Mouse (Mus musculus) hindbrain, embryonic 11.5 days (tissue): ENCODE measurements around the gene Nup62. TPM values are rescaled to one million over a fixed set of nuclear protein-coding genes. Genes with fewer than 3 reads are reported as not detected.

Experiments used
- ATAC-seq: fragments of 200-750 bp; cut with Nextera tagmentation; 2 replicates; pipeline ENCODE4 v1.8.0; 2017; ENCODE audit warnings: mild to moderate bottlenecking, moderate TSS enrichment, moderate library complexity; ENCODE audit not compliant: low FRiP score
- DNase-seq: peaks from one replicate; pipeline ENCODE4 v3.0.0-alpha.2; 2015; ENCODE audit warnings: low spot score
- H3K27ac ChIP-seq: fragments of 300-500 bp; sonication (generic); 2 replicates; pipeline ENCODE4 v1.5.1; 2014; ENCODE audit warnings: mild to moderate bottlenecking, low read depth, low read length
- H3K27me3 ChIP-seq: fragments of 300-500 bp; sonication (generic); 2 replicates; pipeline ENCODE4 v1.6.1; 2014; ENCODE audit warnings: mild to moderate bottlenecking, low read length, moderate library complexity, mixed read lengths; ENCODE audit not compliant: control insufficient read depth, insufficient read depth
- H3K36me3 ChIP-seq: fragments of 300-500 bp; sonication (generic); 2 replicates; pipeline ENCODE4 v1.6.1; 2014; ENCODE audit warnings: mild to moderate bottlenecking, low read length, moderate library complexity, mixed read lengths; ENCODE audit not compliant: control insufficient read depth, insufficient read depth
- H3K4me1 ChIP-seq: fragments of 300-500 bp; sonication (generic); replicated peaks from 2 replicates; pipeline ENCODE4 v1.6.1; 2014; ENCODE audit warnings: low read length, mixed read lengths; ENCODE audit not compliant: control insufficient read depth, insufficient read depth
- H3K4me2 ChIP-seq: fragments of 300-500 bp; sonication (generic); replicated peaks from 2 replicates; pipeline ENCODE4 v1.6.1; 2014; ENCODE audit warnings: mild to moderate bottlenecking, low read depth, low read length
- H3K4me3 ChIP-seq: fragments of 300-500 bp; sonication (generic); 2 replicates; pipeline ENCODE4 v1.5.1; 2014; ENCODE audit warnings: low read depth, low read length
- H3K9ac ChIP-seq: fragments of 300-500 bp; sonication (generic); 2 replicates; pipeline ENCODE4 v1.6.1; 2014; ENCODE audit warnings: low read depth, low read length
- H3K9me3 ChIP-seq: fragments of 300-500 bp; sonication (generic); 2 replicates; pipeline ENCODE4 v1.6.1; 2016; ENCODE audit warnings: low read length; ENCODE audit not compliant: control insufficient read depth
- WGBS: fragments of 180-500 bp; shearing (Covaris S2); extraction: QIAGEN DNeasy Blood & Tissue Kit; methylation state at CpG from one replicate; pipeline ENCODE4 v1.1.7; 2014; 5-methylcytosine and 5-hydroxymethylcytosine counted together
- polyA plus RNA-seq: library from polyadenylated mRNA; unstranded; fragments of >200 nt; fragmentation: Nextera tagmentation; extraction: Ambion mirVana; gene quantifications from 2 replicates; pipeline ENCODE4 v1.2.1, GENCODE M21; 2014

Nup62 gene
- polyA plus RNA-seq, 1 experiment from 2014 or later = 44.2 TPM

DNA sequence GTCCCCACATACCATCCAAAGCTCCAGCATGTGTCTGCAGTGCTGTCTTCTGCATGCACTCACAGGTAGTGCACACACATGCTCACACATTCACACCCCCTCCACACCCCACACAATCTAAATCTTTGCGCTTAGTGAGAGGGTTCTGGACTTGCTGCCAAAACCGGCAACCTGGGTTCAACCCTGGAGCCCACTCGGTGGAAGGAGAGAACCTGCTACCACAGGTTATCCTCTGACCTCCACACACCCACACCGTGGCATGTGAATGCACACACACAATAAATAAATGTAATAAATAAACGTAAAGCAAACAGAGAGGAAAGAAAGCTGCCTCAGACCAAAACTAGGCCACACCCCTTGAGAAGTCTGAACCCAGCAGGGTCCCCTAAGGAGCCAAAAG is 31.9 kb downstream of the Nup62 start:
- ATAC-seq = no peak
- no peak for DNase-seq
- Histone ChIP-seq H3K27me3 (no peaks in the 10 kb centered on the region), H3K27ac (no peak overlapping the region), H3K4me1 (no peaks in the 10 kb centered on the region; the same call in 1 of the 2 replicates), H3K9ac (no peak overlapping the region), H3K4me2 (peak overlapping the region; percentile 84), H3K4me3 (peak overlapping the region; percentile 83), H3K36me3 (peaks cover 11% of the 10 kb centered on the region), H3K9me3 (no peaks in the 10 kb centered on the region)
- 85% methylated on average over 5 of the region's 5 CpGs for WGBS

DNA sequence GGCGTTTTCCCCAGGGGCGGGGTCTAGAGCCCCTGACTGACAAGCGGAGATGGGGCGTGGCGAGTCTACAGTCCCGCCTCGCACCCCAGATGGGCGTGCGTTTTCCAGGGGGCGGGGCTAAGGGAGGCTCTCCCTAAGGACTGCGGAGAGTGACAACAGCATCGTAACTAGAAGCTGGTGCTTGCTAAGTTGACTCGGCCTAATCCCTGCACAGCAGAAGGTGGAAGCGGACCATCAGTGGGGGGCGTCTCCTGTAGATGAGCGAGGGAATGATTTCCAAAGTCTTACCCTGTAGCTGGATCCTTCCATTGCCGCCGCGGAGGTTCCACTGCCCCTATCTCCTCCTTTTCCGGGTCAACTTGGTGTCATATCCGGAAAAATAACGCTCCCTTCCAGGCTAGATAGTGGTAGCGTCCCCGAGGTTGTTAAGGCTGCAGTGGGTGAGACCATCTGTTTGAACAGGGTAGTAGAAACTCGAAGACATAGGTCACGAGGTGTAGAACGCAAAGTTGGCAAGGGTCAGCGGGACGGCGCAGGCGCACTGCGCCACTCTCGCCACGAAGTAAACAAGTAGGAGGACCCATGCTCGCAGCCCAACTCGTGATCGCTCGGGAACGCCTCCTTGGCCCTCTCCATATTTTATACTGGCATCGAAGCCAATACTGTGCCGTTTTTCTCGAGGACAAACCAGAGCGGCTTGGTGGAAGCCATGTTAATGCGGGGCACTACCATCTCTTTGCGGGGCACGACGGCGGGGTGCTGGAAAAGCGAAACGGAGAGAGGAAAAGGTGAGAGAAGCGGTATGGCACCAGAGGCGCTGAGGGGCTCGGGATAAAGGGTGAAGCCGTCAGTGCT is 32.9 kb downstream of the Nup62 start, which contains the start of the genes Akt1s1 and Tbc1d17:
Gene Akt1s1 (plus strand): TSS at position 431 of the 855 bp plus-strand sequence.
Gene Tbc1d17 (minus strand): TSS at position 519 of the 855 bp plus-strand sequence.
- Histone ChIP-seq H3K9me3 (no peaks in the 10 kb centered on the region), H3K4me1 (peaks cover 2% of the 10 kb centered on the region; the same call in 1 of the 2 replicates), H3K4me2 (peak within 1 kb of the TSS; percentile 84), H3K4me3 (peak within 1 kb of the TSS; percentile 83), H3K27me3 (no peaks in the 10 kb centered on the region), H3K9ac (peak within 1 kb of the TSS; percentile 76), H3K27ac (peak within 1 kb of the TSS; percentile 88), H3K36me3 (peaks cover 9% of the 10 kb centered on the region)
- DNase-seq (peak; percentile 96), ATAC-seq (peak; percentile 86)
- under 1% methylated on average over 54 of the region's 54 CpGs for WGBS

GRCm38 (mm10) chr7:44849416-44850111 is 33.7 kb downstream of the Nup62 start:
- Histone ChIP-seq H3K9me3 (no peaks in the 10 kb centered on the region), H3K27me3 (no peaks in the 10 kb centered on the region), H3K4me3 (peak overlapping the region; percentile 83), H3K27ac (peak overlapping the region; percentile 88), H3K4me1 (peaks cover 6% of the 10 kb centered on the region), H3K36me3 (peaks cover 4% of the 10 kb centered on the region; the same call in 1 of the 2 replicates), H3K4me2 (peak overlapping the region; percentile 84), H3K9ac (peak overlapping the region; percentile 76)
- peak; percentile 90 for DNase-seq
- peak; percentile 76 for ATAC-seq
- under 1% methylated on average over 40 of the region's 41 CpGs for WGBS

DNA sequence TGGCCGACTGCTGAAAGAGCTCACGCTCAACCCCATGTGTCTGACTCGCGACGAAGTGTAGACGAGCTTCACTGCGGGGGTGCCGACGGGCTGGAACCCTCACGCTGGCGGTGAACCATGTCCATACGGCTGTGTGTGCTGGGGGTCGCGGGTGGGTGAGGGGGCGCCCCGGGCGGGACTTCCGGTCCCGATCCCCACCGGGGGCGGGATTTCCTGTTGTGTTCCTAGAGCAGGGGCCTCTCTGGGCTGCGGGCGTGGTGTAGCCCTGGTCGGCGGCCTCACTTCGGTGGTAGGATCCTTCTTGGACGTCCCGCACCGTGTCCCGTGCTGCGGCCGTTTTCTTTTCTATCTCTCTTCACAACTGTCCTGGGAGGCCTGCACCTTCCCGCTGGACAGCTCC is 34.3 kb downstream of the Nup62 start:
- H3K4me3 ChIP-seq = peak overlapping the region; percentile 83
- peak overlapping the region; percentile 88 for H3K27ac ChIP-seq
- ATAC-seq (peak; percentile 54), DNase-seq (peak; percentile 86)
- WGBS = 1% methylated on average over 33 of the region's 33 CpGs
- peaks cover 4% of the 10 kb centered on the region; the same call in 1 of the 2 replicates for H3K36me3 ChIP-seq
- no peaks in the 10 kb centered on the region for H3K9me3 ChIP-seq
- peak overlapping the region; percentile 76 for H3K9ac ChIP-seq
- peak overlapping the region; percentile 84 for H3K4me2 ChIP-seq
- peaks cover 8% of the 10 kb centered on the region for H3K4me1 ChIP-seq
- H3K27me3 ChIP-seq = no peaks in the 10 kb centered on the region

DNA sequence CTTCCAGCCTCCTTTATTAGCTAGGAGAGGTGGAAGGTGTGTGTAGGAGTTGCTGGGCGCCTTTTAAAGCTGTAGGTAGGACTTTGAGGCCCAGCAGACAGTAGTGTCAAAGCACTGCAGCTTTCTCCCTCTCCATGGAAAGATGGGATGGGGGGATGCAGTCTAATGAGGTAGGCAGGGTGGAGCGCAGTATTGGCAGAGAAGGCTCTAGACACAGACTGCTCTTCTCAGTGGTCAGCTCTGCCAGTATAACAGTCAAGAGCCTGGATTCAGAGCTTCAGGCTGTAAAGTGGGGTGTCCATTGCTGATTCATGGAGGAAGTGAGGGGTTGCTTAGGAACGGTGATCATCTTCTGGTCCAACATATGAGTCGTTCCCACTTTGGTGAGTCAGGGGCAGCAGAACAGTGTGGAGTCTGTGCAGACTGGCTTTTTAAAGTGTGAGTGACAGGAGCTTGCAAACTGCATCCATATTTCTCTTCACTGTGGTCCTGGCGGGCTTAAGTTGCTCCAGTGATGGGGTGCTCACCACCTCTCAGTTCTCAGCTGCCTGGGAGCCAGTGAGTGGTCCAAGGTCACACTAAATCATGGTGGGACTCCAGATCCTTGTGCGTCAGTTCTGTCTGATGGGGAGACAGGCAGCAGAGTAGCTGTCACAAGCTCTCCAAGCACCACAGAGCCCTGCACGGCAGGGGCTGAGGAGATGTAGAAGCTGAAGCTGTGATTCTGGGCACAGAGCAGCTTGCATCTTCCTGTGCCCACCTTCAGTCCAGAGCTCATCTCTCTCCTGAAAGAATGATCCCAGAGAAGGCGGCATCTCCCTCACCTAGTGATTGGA is 35.1 kb downstream of the Nup62 start:
- Histone ChIP-seq H3K36me3 (no peaks in the 10 kb centered on the region; the same call in 1 of the 2 replicates), H3K4me1 (peaks cover 10% of the 10 kb centered on the region), H3K4me3 (peak overlapping the region; percentile 83), H3K9me3 (no peaks in the 10 kb centered on the region), H3K27me3 (no peaks in the 10 kb centered on the region), H3K4me2 (peak overlapping the region; percentile 84), H3K9ac (peak overlapping the region; percentile 76), H3K27ac (no peak overlapping the region)
- 83% methylated on average over 8 of the region's 8 CpGs for WGBS
- no peak for DNase-seq
- no peak for ATAC-seq

- Histone ChIP-seq H3K36me3 (no peaks in the 10 kb centered on the region; the same call in 1 of the 2 replicates), H3K4me1 (peaks cover 10% of the 10 kb centered on the region), H3K27me3 (no peaks in the 10 kb centered on the region), H3K4me3 (no peak overlapping the region), H3K9ac (no peak overlapping the region), H3K9me3 (no peaks in the 10 kb centered on the region), H3K27ac (no peak overlapping the region), H3K4me2 (no peak overlapping the region)
- DNase-seq (no peak), ATAC-seq (no peak)
- 93% methylated on average over 12 of the region's 12 CpGs for WGBS
Observed at GRCm38 (mm10) chr7:44851625-44852234, 35.8 kb downstream of the Nup62 start.

DNA sequence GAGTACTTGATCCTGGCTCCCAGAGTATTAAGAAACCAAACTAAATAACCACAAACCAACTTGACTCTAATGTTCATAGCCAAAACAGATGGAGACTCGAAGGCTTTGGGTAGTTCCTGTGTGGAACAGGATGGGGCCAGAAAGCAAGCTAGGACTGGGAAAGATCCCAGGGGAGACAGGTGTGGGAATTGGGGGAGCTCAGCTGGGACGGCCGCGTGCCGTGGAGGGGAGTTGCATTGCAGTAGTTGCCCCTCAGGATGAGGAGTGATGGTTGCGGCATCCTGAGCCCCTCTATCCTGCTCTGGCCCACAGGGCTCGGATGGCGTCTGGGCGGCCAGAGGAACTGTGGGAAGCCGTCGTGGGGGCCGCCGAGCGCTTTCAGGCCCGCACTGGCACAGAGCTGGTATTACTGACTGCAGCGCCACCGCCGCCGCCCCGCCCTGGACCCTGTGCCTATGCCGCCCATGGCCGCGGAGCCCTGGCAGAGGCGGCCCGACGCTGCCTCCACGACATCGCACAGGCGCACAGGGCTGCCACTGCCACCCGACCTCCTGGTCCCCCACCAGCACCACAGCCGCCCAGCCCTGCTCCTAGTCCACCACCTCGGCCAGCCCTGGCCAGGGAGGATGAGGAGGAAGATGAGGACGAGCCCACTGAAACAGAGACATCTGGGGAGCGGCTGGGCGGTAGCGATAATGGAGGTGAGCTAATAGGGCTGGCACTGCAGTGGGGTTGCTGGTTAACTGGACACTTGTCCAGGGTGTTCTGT is 36.6 kb downstream of the Nup62 start:
- Histone ChIP-seq H3K36me3 (no peaks in the 10 kb centered on the region; the same call in 1 of the 2 replicates), H3K4me2 (no peak overlapping the region), H3K4me3 (no peak overlapping the region), H3K27me3 (no peaks in the 10 kb centered on the region), H3K4me1 (peaks cover 10% of the 10 kb centered on the region), H3K9me3 (no peaks in the 10 kb centered on the region), H3K9ac (no peak overlapping the region), H3K27ac (no peak overlapping the region)
- 91% methylated on average over 35 of the region's 36 CpGs for WGBS
- DNase-seq = no peak
- ATAC-seq = no peak
